Mouse (Mus musculus) gastrocnemius, adult 8-10 months (tissue): ENCODE results near the gene Scand1. TPM values are rescaled to one million over a fixed set of nuclear protein-coding genes. Genes with fewer than 3 reads are reported as not detected.

ENCODE experiments used
- DNase-seq, 2 experiments: peaks; one replicate each; pipeline ENCODE4 v3.0.0; 2022; ENCODE audit warnings: low spot score in 2 of 2
- total RNA-seq, 4 experiments: library from RNA; stranded (reverse); gene quantifications; 2 replicates each; pipeline ENCODE4 v1.2.4; 2022

The Scand1 gene
- total RNA-seq, 4 experiments from 2014 or later, result 50.0 to 68.3 (median 62.9) TPM

DNA sequence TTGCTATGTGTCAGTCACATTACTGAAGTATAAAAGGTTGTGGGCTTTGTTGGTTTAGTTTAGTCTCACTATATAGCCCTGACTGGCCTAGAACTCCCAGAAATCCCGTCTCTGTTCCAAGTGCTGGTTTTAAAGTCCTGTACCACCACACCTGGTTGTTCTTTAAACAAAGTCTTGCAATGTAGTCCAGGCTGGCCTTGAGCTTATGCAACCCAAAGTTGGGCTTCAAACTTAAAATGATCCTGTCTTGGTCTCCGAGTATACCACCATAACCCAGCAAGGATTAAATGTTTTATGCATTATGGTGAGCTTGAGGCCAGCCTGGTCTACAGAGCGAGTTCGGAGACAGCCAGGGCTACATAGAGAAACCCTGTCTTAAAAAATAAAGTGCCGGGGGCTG is 2.6 kb downstream of the Scand1 start:
- no peak for DNase-seq

DNA sequence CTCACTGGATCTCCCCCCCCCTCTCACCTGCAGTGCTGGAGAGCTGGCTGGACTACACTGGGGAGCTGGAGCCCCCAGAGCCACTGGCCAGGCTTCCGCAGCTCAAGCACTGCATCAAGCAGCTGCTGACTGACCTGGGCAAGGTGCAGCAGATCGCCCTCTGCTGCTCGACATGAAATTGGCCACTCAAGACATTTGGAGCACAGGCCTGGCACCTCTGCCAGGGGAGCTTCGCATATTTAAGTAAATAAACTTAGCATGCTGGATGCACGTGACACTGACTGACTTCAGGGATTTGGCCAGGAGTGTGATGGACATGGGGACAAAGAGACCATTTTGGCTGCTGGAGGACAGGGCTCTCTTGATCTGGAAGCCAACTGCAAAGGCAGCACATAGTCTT is 5.2 kb downstream of the Scand1 start:
- DNase-seq, result no peak

DNA sequence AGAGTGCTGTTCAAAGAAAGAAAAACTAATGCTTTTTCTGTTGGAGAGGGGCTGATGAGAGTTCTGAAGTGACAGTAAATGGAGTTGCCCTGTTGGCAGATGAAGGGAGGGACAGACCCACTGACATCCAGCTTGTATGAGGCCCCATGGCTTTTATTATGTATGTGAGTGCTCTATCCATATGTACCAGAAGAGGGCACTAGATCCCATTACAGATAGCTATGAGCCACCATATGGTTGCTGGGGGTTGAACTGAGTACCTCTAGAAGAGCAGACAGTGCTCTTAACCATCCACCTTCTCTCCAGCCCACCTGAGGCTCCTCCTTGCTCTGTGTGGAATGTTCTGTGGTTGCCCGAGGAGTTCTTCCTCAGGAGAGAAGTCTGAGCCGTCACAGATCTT is 6.7 kb downstream of the Scand1 start:
- no peak for DNase-seq

DNA sequence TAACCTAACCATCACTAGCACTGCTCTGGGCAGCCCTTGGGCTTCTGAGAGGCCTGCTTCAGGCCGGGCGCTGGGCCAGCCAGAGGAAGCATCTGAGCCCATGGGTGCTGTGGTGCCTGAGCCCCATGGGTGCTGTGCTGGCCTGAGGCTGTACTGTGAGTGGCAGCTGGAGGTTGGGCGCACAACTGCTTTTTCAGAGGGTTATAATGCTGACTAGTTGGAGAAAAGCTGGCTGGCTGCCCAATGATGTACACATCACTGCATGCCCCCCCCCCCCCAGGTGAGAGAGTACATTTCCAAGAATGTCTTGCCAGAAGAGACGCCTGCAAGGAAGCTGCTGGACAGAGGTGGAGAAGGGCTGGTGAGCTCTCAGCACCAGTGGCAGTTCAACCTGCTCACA is 8.2 kb downstream of the Scand1 start:
- DNase-seq, result no peak

DNA sequence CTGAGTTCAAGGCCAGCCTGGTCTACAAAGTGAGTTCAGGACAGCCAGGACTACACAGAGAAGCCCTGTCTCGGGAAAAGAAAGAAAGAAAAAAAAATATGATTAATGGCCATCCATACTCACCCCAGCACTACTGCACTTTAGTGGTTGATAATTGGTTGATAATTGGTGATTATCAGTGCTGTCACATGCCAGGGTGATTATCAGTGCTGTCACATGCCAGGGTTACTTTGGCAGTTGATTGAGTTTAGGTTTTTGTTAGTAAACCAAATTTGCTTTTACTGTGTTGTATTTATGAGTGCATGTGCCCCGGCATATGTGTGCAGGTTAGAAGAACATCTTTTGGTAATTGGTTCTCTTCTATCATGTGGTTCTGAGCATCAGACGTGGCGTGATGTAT is 10.4 kb downstream of the Scand1 start:
- no peak for DNase-seq

DNA sequence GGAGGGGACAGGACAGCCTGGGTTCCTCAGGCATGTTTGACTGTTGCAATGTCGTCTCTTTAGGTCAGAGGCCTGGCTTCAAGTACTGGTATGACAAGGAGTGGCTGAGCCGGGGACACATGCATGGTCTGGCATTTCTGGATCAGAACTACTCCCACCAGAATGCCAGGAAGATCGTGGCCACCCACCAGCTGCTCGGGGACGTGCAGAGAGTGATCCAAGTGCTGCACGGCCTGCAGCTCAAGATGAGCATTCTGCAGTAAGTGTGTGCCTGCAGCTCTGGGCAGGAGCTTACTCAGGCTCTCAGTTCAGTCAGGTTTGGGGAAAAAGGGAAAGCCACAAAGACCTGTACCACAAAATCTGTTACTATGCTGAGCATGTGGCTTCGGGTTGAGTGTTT is 14.0 kb downstream of the Scand1 start:
- no peak for DNase-seq

DNA sequence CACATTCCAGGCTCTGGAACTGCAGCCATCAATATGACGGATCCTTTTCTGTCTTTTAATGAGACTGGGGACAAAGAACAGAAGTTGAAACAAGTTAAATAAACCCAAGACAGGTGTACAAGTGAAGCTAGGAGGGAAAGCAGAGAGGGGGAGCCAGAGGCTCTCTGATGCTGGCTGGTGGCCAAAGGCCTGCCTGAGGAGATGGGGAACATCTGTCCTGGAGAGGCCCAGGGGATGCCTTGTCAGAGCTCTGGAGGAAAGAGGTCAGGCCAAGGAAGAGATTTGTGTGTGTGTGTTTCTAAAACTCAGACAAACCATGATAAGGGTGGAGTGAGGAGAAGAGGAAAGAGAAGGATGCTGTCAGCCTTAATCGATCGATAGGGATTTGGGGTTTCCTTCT is 14.9 kb downstream of the Scand1 start:
- no peak for DNase-seq

DNA sequence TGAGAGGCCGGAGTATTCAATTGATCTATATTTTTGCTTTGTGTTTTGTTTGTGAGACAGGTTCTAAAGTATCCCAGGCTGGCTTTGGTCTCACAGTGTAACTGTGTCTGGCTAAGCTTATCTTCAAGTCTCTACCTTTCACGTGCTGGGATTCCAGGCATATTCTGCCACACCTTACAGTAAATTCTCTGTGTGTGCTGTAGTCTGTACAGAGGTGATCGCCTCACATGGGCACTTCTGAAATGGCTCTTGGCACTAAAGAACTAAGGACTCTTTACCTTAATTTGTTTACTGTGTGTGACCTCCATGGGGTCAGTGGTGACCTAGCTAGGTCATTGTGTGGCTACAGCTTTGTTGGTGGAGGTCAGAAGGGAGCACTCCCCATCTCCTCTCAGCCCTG is 16.3 kb downstream of the Scand1 start:
- DNase-seq, result no peak

DNA sequence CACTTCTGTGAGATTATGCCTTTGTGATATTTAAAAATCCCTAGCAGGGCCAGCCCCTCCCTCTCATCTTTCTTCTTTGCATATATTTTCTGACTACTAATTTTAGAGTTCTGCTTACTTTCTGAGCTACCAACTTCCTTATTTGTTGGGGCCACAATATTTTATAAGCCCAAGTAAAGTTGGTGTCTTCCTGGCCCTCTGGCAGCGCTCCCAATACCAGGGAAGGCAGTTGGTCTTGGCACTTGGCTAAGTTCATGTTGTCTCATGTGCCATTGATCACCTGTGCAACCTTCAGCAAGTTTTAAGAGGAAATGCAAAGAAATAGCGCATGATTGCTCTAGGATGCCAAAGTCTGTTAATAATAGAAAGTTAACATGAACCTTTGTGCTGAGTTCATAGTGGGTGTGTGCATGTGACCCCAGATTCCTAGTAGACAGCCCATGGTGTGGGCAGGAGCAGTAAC is 16.9 kb downstream of the Scand1 start:
- DNase-seq, result no peak

DNA sequence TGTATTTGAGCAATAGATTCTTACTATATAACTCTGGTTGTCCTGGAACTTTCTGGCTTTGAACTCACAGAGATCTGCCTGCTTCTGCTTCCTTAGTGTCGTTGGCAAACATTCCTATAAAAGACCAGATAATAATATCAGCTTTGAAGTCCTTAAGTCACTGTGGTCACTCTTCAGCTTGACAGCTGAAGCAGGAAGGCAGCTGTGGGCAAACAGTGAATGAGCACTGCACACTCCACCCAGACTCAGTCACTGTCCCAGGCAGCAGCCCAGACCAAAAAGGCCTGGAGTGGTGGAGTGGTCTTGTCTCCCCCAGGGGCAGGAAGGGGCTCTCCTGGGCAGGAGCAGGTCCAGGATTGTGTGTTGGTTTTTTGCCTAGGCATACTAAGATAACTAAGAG is 20.5 kb downstream of the Scand1 start:
- no peak for DNase-seq

DNA sequence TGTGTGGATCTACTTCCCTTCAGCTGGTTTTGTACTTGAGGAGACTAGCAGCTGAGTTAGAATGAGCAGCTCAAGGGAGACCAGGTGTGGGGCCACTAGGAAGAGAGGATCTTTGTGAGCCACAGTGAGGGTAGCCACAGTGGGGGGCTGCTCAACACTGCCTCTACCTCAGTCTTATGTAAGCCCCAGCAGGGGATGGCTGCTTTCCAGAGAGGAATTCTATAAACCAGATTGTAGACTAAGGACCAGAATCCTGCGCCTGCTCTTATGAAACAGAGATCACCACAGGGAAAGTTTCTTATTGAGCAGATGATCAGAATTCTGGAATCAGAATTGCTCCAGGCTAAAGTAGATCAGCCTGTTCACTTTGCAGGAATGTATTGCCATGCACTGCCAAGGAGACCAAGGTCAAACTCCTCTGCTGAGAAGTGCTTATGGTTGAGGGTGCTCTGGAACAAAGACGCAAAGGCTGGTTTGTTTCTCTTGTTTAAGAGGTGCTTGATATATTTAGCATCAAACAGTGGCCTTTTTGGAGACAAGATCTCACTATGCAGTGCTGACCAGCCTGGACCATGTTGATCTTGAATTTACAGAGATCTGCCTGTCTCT is 22.8 kb downstream of the Scand1 start:
- DNase-seq, result no peak

DNA sequence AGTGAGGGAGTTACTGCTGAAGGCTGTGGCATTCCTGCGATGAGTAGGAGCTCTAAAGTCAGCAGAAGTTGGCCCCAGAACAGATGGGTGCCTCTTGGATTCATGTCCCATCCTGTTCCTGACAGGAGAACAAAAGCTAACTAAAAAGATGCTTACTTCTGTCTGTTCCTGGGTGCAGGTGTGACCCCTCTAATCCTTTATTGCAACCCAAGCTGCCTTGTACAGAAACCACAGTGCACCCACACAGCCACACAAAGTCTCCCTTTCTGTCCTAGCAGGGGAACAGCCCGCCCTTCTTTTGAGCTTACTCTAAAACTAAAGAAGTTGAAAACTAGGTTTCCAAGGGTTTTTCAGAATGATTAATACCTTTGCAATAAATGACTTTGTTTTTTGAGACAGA is 24.3 kb downstream of the Scand1 start:
- DNase-seq, result no peak

DNA sequence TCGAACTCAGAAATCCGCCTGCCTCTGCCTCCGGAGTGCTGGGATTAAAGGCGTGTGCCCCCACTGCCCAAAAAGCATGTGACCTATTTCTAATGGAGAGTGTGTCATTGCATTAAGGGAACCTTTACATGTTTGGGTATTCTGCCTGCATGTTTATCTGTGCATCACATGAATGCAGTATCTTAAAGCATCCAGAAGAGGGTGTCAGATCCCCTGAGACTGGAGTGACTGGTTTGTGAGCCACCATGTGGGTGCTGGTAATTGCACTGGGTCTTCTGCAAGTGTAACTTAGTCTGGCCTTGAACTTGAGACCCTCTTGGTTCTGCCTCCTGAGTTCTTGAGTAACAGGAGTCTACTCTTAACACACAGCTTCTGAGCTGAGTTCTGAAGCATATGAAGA is 25.8 kb downstream of the Scand1 start:
- no peak for DNase-seq

DNA sequence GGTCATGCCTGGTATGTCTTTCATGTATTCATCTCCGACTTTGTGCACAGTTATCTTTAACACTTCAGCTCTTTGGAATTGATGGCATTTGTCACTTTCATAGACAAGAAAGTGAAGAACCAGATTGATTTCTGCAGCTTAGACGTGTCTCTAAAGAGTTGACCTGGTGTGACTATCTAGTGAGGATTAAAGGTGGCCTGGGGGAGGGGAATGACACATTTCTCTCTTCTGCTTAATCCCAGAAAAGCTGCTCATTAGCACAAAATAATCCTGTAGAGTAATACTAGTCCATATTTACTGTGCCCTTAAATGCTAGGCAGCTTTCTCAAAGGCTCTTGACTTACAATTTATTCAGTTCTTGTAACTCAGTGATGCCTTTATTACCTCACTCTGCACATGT is 27.3 kb downstream of the Scand1 start:
- DNase-seq, result no peak

DNA sequence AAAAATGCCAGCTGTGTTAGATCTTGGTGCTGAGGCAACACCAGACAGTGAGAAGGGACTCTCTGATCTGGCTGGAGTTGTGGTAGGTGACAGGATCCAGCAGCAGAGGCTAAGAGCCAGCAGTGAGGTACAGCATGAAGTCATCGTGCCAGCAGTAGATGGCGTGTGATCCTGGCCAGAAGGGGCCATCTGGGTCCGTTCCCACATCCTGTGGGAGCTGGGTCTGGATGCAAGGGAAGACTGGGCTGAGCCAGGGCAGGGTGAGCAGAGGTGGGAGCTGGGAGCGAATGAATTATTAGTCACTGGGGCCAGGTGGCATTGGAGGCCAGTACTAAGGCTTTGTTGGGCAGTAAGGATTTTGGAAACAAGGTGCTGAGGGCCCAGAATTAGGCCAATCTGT is 31.3 kb downstream of the Scand1 start:
- no peak for DNase-seq

DNA sequence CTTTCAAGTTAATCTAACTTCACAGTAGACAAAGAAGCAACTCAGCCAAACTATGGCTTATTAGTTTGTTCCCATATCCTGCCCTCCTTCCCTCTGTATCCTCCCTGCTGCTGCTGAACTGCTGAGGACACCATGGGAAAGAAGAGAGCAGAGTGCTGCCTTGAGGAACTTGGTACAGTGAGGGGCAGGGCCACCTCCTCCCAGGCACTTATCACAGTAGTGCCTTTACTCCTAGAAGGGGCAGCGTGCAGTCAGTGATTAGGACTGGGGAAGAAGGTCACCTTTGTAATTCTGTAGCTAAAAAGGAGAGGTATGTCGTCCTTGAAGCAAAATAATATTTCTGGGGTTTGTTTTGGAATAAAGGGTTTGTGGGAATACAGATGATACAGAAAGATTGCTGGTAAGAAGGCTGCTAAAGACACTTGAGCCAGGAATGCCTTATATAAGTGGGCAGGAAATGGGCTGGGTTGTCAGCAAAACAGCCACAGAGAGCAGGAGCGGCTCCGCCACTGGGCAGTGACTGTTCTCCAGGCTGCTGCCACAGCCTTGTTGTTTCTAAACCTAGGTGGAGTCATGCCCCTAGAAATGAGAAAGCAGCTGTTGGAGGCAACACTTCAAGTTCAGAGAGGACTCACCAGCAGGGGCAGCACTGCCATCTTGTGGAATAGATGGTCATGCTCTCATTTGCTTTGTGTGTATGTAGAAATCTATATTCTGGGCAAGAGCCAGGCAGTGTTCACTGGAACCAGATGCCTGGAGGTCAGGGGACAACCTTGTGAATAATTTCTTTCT is 34.1 kb downstream of the Scand1 start:
- peak; percentile 75 to 81 for DNase-seq

DNA sequence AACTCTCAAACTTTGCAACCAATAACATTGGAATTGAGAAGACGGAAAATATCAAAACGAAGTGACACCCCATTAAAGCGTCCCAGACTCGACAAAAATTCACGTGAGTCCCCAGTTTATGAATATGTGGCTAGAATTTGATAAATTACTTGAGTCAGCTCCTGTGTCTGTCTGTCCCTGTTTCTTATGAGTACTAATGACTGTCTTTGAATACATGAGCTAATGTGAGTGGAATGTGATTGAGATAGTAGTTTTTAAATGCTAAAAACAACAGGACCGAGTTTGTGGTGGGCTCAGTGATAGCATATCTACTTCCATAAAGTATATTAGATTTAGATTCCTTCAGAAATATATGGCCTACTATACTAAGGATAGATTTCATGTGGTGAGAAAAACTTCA is 40.0 kb downstream of the Scand1 start:
- DNase-seq, result no peak

DNA sequence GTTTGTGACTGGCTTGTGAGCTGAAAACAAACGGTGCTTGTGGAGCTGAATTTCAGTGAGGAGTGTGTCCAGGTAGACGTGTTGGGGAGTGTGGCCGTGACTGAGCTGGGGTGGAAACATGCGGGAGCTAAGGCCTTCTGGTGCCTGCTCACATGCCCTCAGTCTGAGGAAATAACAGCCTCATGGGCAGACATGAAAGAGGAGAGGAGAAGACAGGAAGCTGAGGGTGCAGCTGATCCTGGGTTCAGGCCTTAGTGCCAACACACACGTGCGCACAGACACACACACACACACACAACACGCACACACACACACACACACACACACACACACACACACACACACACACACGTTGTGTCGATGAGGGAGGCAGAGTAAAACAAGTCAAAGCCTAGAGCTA is 44.9 kb downstream of the Scand1 start:
- DNase-seq, result no peak

DNA sequence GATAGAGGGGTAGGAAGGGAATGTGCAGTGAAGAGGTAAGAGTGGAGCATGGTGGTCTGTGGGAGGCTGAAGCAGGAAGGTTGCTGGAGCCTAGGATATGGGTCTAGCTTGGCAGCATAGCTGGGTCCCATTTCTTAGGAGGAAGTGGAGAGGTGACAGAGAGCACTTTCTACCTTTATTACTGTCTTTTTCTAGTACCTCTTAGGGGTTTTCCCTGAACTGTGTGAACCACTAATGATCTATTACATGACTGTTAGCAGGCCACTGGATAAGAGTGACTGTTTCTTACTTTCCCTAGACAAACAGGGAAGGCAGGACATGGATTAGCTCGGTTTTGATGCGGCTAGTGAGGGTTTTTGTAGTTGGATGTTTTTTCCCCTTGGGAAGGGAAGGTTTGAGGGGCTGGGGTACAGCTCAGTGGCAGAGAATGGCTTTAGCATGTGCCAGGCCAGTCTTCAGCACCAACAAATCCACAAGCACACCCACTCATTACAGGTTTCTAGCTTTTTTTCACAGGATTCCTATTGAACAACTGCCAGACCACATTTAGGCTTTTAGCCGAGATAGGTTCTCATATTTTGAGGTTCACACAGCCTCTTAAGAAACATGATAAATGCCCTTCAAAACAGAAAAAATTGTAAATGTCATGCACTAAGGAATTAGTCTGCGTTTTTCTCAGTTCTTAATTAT is 49.2 kb downstream of the Scand1 start:
- DNase-seq, result no peak
